Mouse (Mus musculus): ENCODE results near the gene Aifm2. TPM values are rescaled to one million over a fixed set of nuclear protein-coding genes. Genes with fewer than 3 reads are reported as not detected.
A peak's percentile ranks its signal among the peaks of the same experiment; 100 is the strongest.

The Aifm2 gene
- total RNA-seq (2021), result 10 to 100 TPM; 36.0 to 52.5 TPM

DNA sequence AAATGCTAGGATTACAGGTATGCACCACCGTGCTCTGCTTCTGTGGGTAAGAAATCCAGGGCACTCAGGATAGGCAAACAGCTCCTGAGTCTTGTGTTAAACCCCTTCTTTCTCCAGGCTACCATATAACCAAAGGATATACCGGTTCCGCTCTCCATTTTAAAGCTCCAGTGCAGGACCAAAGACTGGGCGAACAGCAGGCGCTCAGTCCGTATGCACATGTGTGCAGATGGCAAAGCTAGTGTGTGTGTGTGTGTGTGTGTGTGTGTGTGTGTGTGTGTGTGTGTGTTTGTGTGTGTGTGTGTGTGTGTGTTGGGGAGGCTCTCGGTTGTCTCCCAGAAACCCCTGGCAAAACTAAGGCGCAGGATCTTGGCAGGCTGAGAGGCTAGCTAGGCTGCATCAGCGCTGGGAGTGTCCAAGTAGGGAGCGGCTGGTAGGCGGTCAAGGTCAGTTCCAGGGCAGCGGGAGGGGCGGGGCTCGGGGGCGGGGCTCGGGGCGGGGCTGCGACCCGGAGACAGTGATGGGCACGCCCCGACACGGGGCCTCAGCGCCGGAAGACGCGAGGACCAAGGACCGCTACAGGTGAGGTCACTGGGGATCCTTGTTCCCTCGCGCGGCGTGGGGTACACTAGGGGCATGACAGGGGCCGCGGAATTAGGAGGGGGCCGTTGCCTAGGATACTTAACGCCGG lies at the start of gene Aifm2:
Aifm2 (plus strand) TSS at position 493 of the 691 bp plus-strand sequence.
- peak; percentile 76 to 78 for DNase-seq
- intact Hi-C loops (cut with DNase I), result loop anchor here (2.0 kb wide), 1 partner anchor 18 kb away; no protein-coding TSS in a partner anchor

DNA sequence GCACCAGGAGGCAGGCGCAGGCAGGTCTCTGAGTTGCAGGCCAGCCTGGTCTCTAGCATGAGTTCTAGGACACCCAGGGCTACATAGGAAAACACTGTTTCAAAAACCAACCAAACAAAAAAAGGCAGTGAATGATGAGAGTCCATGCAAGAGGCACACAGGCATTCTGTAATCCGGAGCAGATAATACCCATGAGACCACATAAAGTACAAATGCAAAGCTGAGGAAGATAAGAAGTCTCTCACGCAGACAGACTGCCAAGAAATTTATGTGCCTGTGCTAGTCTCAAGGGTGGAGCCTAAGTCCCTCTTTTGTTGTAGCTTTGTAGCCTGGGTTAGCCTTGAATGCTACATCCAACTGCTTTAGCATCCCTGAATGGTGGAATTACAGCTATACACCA lies 49.4 kb upstream of the Aifm2 start:
- intact Hi-C loops (cut with DNase I), result no loop called here
- DNase-seq, result no peak

DNA sequence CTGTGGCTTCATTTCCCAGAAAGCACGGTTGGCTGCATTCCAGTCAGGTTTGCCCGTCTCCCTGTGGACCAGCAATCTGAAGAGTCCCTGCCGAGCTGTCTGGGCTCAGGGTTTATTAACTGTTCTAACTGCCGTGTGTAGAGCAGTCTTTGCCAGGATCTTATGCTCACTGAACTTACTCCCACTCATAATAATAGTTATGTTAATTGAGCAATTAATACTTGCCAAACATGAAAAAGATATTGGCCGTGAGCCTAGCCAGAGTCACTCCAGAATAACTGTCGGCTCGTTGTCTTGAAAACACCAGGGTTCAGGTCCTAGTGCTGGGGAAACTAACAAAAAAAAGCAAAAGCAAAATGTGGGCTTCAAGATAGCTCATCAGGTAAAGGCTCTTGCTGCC lies 45.8 kb upstream of the Aifm2 start:
- intact Hi-C loops (cut with DNase I), result no loop called here
- no peak for DNase-seq

DNA sequence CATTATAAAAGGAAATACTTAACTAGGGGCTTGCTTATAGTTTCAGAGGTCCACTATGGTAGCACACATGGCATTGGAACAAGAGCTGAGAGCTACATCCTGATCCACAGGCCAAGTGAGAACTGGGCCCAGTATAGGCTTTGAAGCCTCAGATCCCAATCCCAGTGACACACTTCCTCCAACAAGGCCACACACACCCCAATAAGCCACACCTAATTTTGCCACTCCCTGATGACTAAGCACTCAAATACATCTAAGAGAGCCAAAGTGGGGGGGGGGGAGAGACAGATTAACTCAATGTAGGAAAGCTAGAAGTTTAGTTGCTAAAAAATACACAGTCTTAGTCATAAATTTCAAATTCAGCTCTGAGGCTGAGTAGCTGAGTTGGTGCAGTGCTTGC lies 45.2 kb upstream of the Aifm2 start:
- DNase-seq, result no peak
- intact Hi-C loops (cut with DNase I), result no loop called here

DNA sequence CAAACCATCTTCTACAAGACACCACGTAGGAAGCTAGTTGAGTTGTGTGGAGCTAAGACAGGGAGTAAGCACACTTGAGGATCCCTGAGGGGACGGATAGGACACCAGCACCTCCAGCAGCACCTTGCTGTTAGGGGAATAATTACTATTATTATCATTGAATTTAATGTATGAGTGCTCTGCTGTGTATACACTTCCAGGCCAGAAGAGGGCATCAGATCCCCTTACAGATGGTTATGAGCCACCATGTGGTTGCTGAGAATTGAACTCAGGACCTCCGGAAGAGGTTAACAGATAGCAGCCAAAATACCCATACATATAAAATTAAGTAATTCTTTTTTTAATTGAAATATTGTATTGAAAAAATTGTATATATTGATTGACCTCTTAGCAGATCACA lies 44.3 kb upstream of the Aifm2 start:
- intact Hi-C loops (cut with DNase I), result no loop called here
- no peak for DNase-seq

DNA sequence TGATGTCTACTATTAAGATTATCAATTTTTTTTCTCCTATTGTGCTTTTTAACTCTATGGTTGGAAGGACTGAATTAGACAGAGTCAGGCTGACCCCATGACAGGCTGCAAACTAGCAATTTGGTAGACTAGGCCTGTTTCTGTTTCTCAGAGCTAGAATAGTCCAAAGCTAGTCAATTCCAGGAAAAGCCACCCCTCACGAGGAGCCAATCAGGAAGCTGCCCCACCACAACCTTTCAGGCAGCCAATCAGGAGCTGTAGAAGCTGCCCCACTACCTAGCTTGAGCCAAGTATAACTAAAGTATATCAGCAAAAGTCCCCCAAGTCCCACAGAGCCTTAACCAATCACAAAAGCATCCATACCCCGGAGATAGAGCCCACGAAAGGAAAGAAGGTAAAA lies 39.1 kb upstream of the Aifm2 start:
- DNase-seq, result no peak
- intact Hi-C loops (cut with DNase I), result no loop called here

DNA sequence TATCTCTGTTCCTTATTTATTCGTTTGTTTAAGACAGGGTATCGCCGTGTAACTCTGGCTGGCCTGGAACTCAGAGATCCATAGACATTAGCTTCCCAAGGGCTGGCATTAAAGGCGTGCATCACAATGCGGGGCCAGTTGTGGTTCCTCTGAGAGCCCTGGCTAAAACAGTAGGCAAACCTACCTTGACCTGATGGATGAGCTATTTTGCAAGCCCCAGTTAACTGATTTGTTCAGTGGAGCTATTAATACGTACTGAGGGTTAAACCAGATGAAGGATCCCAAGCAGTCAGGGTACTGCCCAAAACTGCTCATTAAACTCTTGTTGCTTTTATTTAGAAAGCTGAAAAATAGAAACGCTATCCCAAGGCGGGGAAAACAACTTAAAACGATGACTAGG lies 35.5 kb upstream of the Aifm2 start:
- intact Hi-C loops (cut with DNase I), result no loop called here
- DNase-seq, result no peak

DNA sequence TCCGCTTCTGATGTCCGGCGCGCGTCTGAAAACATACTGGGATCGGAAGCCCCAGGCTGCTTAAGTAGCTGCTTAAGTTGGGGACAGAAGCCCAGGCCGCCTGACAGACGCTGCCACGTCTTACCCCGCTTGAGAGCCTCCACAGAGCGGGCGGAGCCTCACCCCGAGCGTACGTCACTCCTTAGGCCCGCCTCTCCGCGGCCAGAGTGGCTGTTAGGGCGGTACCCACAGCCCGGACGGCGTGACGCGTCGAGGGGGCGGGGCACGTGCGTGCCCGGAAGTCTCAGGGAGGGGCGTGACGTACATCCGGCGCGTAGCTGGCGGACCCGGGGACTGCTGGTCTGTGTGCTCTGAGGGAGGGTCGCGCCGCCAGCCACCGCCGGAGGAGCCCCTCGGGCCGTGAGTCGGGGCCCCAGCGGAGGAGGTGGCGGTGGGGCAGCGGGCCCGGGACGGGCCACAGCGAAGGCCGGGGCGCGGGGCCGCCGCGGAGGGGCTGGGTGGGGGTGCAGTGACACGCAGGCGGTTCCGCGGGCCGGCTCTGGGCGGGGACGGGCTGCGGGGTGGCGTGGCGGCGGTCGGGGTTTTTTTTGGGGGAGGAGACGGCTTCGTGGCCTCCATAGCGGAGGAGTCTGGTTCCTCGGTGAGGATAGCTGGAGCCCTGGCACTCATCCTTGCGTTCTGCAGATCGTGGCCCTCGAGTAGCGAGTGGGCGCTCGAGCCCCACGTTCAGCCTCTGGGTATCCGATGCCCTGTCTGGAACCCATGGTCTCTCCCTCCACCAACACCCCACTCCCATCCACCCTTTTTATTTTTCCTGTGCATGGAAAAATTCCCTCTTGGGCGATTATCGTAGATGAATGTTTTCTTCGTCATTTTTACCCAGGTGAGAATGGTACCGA lies 34.8 kb upstream of the Aifm2 start, which contains the start of gene Sar1a:
Sar1a (plus strand) TSS at position 285 of the 899 bp plus-strand sequence.
- peak; percentile 99 for DNase-seq

DNA sequence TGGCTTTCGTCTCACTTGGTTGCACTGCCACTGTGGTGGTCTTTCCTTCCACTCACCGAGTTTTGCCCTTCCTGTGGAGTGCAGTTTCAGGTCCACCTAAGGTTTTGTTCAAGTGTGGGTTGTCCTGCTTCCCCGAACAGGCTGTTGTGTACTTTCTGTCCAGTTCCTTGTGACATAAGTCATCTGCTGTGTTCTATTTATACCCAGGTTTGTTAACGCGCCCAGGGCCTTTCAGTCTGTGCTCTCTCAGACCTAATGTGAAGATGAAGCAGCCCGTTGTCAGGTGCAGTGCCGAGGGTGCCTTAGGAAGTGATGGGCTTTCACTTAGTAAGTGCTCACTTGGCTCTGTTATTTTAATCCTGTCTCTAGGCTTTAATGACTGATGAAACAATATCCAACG lies 25.7 kb upstream of the Aifm2 start:
- intact Hi-C loops (cut with DNase I), result no loop called here
- DNase-seq, result peak in 1 of 2 experiments; percentile 37

More for the DNA sequence above, 34.8 kb upstream of the Aifm2 start, which contains the start of gene Sar1a:
- intact Hi-C loops (cut with DNase I), result no loop called here

DNA sequence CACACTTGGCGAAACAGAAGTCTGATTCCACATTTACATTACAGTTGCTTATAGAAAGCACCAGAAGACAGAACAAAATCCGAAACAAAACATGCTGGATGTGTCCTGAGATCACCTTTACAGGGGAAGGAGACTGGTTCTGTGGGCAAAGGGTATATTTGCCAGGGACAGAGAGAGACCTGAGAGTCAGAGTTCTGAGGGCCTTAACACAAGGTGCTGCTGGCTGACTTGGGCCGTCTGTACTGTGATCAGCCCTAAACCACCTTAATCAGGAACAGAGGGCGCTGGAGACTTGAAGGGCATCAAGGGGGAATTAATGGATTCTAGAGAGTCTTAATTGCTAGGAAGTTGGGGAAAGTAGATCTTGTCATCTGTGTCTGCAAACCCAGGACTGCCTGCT lies 21.5 kb upstream of the Aifm2 start:
- intact Hi-C loops (cut with DNase I), result no loop called here
- DNase-seq, result no peak

DNA sequence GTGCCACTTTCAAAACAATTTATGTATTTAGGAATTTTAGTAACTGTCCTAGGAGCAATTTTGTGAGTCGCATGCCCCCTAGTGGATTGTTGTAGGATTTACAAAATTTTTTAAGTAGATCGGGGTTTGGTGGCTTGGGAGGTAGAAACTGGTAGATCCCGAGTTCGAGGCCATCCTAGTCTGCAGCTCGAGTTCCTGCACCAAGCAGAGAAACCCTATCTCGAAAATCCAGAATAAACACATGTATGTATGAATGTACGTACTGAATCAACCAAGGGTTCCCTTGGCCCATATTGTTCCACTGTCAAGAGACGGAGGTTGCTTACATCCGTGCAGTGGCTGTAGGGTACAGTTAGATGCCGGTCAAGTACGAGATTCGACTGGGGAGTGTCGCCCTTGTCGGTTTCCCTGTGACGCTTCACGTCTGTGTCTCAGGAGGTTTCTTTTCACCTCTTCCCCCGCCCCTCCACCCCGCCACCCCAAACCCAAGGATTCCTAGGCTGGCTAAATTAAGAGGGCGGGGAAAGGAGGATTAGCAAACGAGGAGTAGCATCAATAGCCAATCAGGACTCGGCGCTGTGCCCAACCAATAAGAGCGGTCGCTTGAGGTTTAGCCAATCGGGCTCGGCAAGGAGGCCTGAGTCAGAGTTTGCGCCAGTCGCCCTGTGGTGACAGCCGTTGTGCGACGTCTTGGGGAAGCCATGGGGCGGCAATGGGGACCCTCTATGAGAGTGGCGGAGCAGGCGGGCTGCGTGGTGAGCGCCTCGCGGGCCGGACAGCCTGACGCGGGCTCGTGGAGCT lies 20.0 kb upstream of the Aifm2 start, which contains the start of gene Tysnd1:
Tysnd1 (plus strand) TSS at position 645 of the 801 bp plus-strand sequence.
- DNase-seq, result peak; percentile 98 to 99
- intact Hi-C loops (cut with DNase I), result no loop called here

DNA sequence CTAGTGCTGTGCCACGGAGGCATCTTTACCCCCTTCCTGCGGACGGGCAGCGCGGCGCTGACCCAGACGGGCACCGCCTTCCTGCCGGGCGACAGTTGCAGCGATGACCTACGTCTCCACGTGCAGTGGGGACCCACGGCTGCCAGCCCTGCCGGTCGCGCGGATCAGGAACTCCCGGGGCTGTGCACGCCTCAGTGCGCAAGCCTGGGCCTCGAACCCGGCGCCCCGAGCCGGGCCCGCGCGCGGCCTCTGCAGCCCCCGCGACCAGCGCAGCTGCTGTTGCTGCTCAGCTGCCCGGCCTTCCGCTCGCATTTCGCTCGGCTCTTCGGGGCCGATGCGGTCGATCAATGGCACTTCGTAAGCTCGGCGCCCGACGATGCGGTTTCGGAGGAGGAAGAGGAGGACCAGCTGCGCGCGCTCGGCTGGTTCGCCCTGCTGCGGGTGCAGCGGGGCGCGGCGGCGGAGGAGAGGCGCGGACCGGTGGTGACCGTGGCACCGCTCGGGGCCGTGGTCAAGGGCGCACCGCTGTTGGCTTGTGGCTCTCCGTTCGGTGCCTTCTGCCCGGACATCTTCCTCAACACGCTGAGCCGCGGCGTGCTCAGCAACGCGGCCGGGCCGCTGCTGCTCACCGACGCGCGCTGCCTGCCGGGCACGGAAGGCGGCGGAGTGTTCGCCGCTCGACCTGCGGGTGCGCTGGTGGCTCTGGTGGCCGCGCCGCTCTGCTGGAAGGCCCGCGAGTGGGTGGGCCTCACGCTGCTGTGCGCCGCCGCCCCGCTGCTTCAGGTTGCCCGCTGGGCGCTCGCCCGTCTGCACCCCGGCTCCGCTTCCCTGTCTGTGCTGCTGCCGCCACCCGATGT lies 19.1 kb upstream of the Aifm2 start:
- DNase-seq, result no peak

DNA sequence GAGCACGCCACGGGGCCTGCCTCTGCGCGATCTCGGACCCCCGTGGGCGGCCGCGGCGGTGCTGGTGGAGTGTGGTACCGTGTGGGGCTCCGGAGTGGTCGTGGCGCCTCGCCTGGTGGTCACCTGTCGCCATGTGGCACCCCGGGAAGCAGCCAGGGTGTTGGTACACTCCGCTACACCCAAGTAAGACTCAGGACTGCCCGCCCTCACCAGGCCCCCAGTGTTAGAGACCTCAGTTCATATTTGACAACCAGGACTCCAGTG lies 18.6 kb upstream of the Aifm2 start:
- intact Hi-C loops (cut with DNase I), result loop anchor here (2.0 kb wide), 1 partner anchor 18 kb away; the partner anchor contains the start of gene Aifm2
- no peak for DNase-seq

More for the DNA sequence above, 19.1 kb upstream of the Aifm2 start:
- intact Hi-C loops (cut with DNase I), result loop anchor here (2.0 kb wide), 1 partner anchor 19 kb away; the partner anchor contains the start of gene Aifm2

DNA sequence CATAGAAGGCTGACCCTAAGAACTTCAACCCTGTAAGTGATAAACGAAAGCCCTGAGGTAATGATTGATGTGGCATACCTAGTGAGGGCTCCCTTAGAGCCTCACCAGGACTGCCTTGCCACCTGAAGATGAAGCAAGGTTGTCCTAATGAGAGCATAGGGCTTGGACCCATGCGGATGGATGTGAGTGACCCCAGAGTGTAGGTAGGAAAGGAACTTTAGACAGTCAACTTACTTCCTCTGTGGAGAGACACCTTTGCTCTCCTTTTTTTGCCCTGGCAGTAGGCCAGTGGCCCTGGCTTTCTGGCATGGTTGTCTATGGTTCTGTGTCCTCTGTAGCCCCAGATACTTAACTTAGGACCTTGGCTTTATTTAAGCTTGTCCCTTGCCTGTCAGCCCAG lies 18.0 kb upstream of the Aifm2 start:
- no peak for DNase-seq
- intact Hi-C loops (cut with DNase I), result loop anchor here (2.0 kb wide), 1 partner anchor 18 kb away; the partner anchor contains the start of gene Aifm2

DNA sequence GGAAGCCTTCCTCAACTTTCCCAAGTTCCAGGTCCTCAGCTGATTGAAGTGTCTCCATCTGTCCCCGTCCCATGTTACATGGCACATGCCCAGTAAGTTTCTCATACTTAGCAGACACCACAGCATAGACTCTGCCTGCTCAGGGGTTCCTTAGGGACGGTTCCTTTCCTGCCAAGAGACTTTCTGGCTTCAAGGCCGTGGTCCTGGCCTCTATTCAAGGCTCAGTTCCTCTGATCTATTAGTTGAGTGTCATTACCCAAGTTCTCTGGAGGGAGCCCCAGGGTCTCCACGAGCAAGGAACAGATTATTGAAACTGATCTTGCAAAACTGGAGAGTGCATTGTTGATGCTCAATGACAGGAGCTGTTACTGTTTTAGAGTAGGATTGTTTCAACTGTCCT lies 10.4 kb upstream of the Aifm2 start:
- DNase-seq, result no peak
- intact Hi-C loops (cut with DNase I), result no loop called here

DNA sequence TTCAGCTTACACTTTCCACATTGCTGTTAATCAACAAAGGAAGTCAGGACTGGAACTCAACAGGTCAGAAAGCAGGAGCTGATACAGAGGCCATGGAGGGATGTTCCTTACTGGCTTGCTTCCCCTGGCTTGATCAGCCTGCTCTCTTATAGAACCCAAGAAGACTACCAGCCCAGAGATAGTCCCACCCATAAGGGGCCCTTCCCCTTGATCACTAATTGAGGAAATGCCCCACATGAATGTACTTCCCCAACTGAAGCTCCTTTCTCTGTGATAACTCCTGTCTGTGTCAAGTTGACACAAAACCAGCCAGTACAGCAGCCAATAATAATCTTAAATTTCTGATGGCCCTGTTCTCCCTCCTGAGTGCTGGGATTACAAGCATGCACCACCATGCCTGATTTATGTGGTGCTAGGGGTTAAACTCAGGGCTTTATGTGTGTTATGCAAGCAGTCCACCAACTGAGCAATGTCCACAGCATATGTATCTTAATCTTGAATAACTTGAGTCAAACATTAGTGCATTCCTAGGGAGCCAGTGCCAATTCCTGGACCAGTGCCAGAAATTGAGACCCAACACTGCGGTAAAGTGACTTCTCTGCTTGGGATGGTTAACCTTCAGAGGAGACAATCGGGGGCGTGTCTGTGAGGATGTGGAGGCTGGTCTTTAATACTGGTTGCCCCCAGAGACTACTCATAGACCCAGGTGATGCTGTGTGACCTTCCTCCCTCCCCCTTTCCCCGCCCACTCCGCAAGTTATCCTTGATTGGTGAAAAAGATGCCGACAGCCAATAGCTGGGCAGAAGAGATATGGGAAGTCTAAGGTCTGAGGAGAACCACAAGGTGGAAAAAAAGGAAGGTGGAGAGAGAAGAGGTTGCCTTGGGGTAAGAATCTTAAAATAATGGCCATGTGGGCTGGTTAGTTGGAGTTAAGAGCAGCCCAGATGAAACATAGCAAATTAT lies 8.4 kb upstream of the Aifm2 start:
- intact Hi-C loops (cut with DNase I), result no loop called here
- no peak for DNase-seq

DNA sequence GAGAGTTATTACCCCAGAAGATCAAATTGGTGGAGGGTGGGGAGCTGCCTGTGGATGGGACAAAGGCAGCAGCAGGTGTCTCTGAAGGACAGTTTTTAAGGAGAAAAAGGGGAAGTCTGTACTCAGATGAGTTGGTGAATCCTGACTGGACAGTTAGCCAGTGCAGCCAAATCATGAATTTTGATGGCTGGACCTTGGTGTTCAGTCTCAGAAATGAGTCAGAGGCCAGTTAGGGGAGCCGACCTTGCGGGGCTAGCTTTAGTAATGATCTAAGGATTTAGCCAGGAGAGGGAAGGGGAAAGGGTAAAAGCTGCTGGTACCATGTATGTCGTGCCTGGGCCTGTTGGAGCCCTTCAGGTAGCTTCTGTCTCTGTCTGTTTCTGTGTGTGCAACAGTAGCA lies 1.5 kb upstream of the Aifm2 start:
- intact Hi-C loops (cut with DNase I), result no loop called here
- DNase-seq, result no peak

DNA sequence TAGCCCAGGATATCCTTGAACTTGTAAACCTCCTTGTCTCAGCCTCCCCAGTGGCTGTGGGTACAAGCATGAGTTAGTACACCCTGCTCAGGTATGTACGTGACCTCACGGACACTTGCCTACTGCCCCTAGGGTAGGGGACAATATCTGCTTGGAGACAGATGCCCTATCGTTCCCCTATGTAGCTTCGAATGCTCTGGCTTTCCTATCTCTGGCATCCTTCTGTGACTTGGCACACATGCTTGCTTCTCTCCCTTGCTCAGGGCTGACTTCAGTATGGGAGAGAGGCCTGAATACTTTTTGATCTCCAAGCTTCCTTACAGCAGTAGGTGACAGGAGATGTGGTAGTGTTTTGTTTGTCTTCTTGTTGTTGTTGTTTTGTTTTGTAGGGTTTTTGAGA lies 917 bp upstream of the Aifm2 start:
- no peak for DNase-seq
- intact Hi-C loops (cut with DNase I), result loop anchor here (2.0 kb wide), 1 partner anchor 17 kb away; no protein-coding TSS in a partner anchor

DNA sequence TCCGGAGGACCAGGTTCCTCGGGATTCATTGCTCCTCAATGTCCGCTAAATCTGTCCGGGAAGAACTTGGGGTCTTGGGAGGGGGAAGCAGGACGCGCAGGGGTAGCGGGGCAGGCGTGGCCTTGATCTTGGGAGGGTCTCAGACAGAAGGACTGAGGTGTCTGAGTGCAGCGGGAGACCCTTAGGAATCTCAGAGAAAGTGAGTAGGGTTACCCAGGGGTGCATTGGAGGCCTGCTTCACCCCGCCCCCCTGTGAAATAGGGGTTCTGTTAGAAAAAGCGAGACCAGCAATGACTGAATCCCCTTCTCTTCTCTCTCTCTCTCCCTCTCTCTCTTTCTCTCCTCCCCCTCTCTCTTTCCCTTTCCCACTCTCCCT lies 387 bp downstream of the Aifm2 start:
- intact Hi-C loops (cut with DNase I), result loop anchor here (2.0 kb wide), 1 partner anchor 19 kb away; no protein-coding TSS in a partner anchor

More for the DNA sequence above, 387 bp downstream of the Aifm2 start:
- DNase-seq, result no peak
